Comparison of ENCODE assay signal across 22 mouse cellular contexts in genomic region chr4:7356202-7356601, GRCm38 (mm10).
"Had no signal": no experiment of that assay in that cellular context is flagged by ENCODE, and none has a peak within 500 bp of the region (broad histone marks: within the 10 kb centered on the region; RNA-seq: fewer than 3 reads in every experiment).

No protein-coding gene starts in this region.

- H3K36me3 ChIP-seq: lung, embryonic 15.5 days; midbrain, embryonic 13.5 days; midbrain, embryonic 15.5 days; neural tube, embryonic 13.5 days; neural tube, embryonic 15.5 days had no signal

- ATAC-seq: liver, postnatal 0 days; lung, postnatal 0 days; midbrain, embryonic 13.5 days; midbrain, embryonic 15.5 days had no signal

- H3K4me2 ChIP-seq: lung, embryonic 15.5 days; midbrain, embryonic 11.5 days; midbrain, embryonic 13.5 days; midbrain, embryonic 15.5 days; neural tube, embryonic 13.5 days; neural tube, embryonic 15.5 days had no signal

- H3K4me3 ChIP-seq: lung, embryonic 15.5 days; megakaryocyte, embryonic 14.5 days; midbrain, embryonic 13.5 days; midbrain, embryonic 15.5 days; myocyte; neural tube, embryonic 13.5 days; neural tube, embryonic 15.5 days had no signal

- H3K27ac ChIP-seq: lung, embryonic 15.5 days; macrophage; midbrain, embryonic 13.5 days; midbrain, embryonic 15.5 days; neural tube, embryonic 13.5 days; neural tube, embryonic 15.5 days had no signal

- H3K9ac ChIP-seq: liver, postnatal 0 days; lung, embryonic 15.5 days; midbrain, embryonic 13.5 days; midbrain, embryonic 15.5 days; neural tube, embryonic 13.5 days; neural tube, embryonic 15.5 days had no signal

- H3K9me3 ChIP-seq: lung, embryonic 15.5 days; megakaryocyte, embryonic 14.5 days; midbrain, embryonic 13.5 days; midbrain, embryonic 15.5 days; neural tube, embryonic 13.5 days; neural tube, embryonic 15.5 days had no signal

- H3K27me3 ChIP-seq: lung, embryonic 15.5 days; megakaryocyte, embryonic 14.5 days; midbrain, embryonic 13.5 days; midbrain, embryonic 15.5 days; neural tube, embryonic 13.5 days; neural tube, embryonic 15.5 days had no signal

- H3K4me1 ChIP-seq: lung, embryonic 15.5 days; megakaryocyte, embryonic 14.5 days; midbrain, embryonic 13.5 days; midbrain, embryonic 15.5 days; neural tube, embryonic 13.5 days; neural tube, embryonic 15.5 days had no signal

- DNase-seq: liver, postnatal 0 days; lung, adult 2 months; lung, postnatal 14 days; lung, postnatal 36 days; retina, postnatal 1 day; right cerebral cortex, adult 18-20 months; right cerebral cortex, postnatal 25 days; right cerebral cortex, postnatal 4 days; spleen, adult 18-20 months; thymus, adult 18-20 months; thymus, postnatal 14 days; thymus, postnatal 4 days had no signal
